Mouse (Mus musculus) stomach, postnatal 0 days (tissue): ENCODE data around the gene Cpm.

ENCODE experiments used
- CTCF ChIP-seq: IDR thresholded peaks from 2 replicates; pipeline ENCODE4 v1.5.1; 2016; ENCODE audit warnings: antibody characterized with exemption, low read depth, mild to moderate bottlenecking, moderate library complexity
- EP300 ChIP-seq: optimal IDR thresholded peaks from 2 replicates; pipeline ENCODE3; 2016; ENCODE audit warnings: antibody characterized with exemption

GRCm38 (mm10) chr10:117673913-117674312 is 44.6 kb downstream of the Cpm start:
- TF ChIP-seq CTCF (no peak), EP300 (no peak)
